Mouse (Mus musculus) ES-E14 (cell line): ENCODE data around the gene Spon1. TPM values are rescaled to one million over a fixed set of nuclear protein-coding genes. Genes with fewer than 3 reads are reported as not detected.

Experiments used
- DNase-seq: peaks from one replicate; pipeline ENCODE4 v3.0.0-alpha.2; 2013; ENCODE audit warnings: low read depth, low spot score
- H3K27ac ChIP-seq: 2 replicates; pipeline ENCODE4 v1.5.1; 2012; ENCODE audit warnings: low read depth, mild to moderate bottlenecking, low read length, moderate library complexity, mixed read lengths; ENCODE audit not compliant: poor library complexity, insufficient read depth, severe bottlenecking
- H3K36me3 ChIP-seq: 2 replicates; pipeline ENCODE4 v1.6.1; 2012; ENCODE audit warnings: mild to moderate bottlenecking, low read length, moderate library complexity, mixed read lengths; ENCODE audit not compliant: control insufficient read depth, poor library complexity, insufficient read depth, severe bottlenecking
- H3K4me1 ChIP-seq, 2 experiments: fragments of 150-350 bp in 1 of 2; sonication (generic) in 1 of 2; 2 replicates each; pipeline ENCODE4 v1.6.1; 2012; ENCODE audit warnings: low read length in 2 of 2, mild to moderate bottlenecking in 1 of 2, mixed read lengths in 1 of 2; ENCODE audit not compliant: control insufficient read depth in 2 of 2, insufficient read depth in 2 of 2, poor library complexity in 1 of 2
- H3K4me3 ChIP-seq, 2 experiments: fragments of 150-350 bp in 1 of 2; sonication (generic) in 1 of 2; 2 replicates each; pipeline ENCODE4 v1.5.1; 2012; ENCODE audit warnings: low read length in 2 of 2, low read depth in 1 of 2, mild to moderate bottlenecking in 1 of 2, mixed read lengths in 1 of 2; ENCODE audit not compliant: insufficient read depth in 1 of 2, poor library complexity in 1 of 2, severe bottlenecking in 1 of 2
- H3K9ac ChIP-seq: 2 replicates; pipeline ENCODE4 v1.6.1; 2012; ENCODE audit warnings: low read depth, mild to moderate bottlenecking, low read length, mixed read lengths; ENCODE audit not compliant: poor library complexity, insufficient read depth, severe bottlenecking
- H3K9me3 ChIP-seq: fragments of 150-350 bp; sonication (generic); 2 replicates; pipeline ENCODE4 v1.6.1; 2012; ENCODE audit warnings: low read depth, mild to moderate bottlenecking, low read length; ENCODE audit not compliant: control insufficient read depth, insufficient read depth
- CHD2 ChIP-seq: IDR thresholded peaks from 2 replicates; pipeline ENCODE4 v1.6.1; 2014; ENCODE audit warnings: mild to moderate bottlenecking, low read depth, low read length, inconsistent platforms
- HCFC1 ChIP-seq: IDR thresholded peaks from 2 replicates; pipeline ENCODE4 v1.6.1; 2012; ENCODE audit warnings: low read length, inconsistent platforms, borderline replicate concordance; ENCODE audit not compliant: insufficient read depth
- MAFK ChIP-seq: IDR thresholded peaks from 2 replicates; pipeline ENCODE4 v1.6.1; 2014; ENCODE audit warnings: mild to moderate bottlenecking, low read depth, low read length, inconsistent platforms; ENCODE audit not compliant: insufficient read depth
- ZC3H11A ChIP-seq: IDR thresholded peaks from 2 replicates; pipeline ENCODE4 v1.6.1; 2012; ENCODE audit warnings: low read depth, mild to moderate bottlenecking, inconsistent platforms, low read length, borderline replicate concordance
- ZNF384 ChIP-seq: IDR thresholded peaks from 2 replicates; pipeline ENCODE4 v1.6.1; 2012; ENCODE audit warnings: low read depth, low read length, inconsistent platforms
- in situ Hi-C, 2 experiments: fragments of 600-800 bp; cut with MboI; formaldehyde crosslinking; loops; one replicate each; pipeline ENCODE4 v1.15.1; 2025; ENCODE audit warnings: low sequenced_read_pairs in 2 of 2, inconsistent platforms in 1 of 2; ENCODE audit not compliant: unreplicated experiment in 2 of 2
- total RNA-seq: library from RNA; depleted of rRNA; stranded (reverse); fragments of 300-350 nt; gene quantifications from 2 replicates; pipeline ENCODE4 v1.2.3, GENCODE M21; 2012

Gene Spon1
- total RNA-seq, 1 experiment: 0.13 TPM

GRCm38 (mm10) chr7:113742644-113743043 lies 23.2 kb upstream of the Spon1 start:
- no peaks in the 10 kb centered on the region for H3K36me3 ChIP-seq
- H3K4me1 ChIP-seq: no peaks in the 10 kb centered on the region
- H3K27ac ChIP-seq: no peak overlapping the region
- no peak for DNase-seq
- H3K9me3 ChIP-seq: no peaks in the 10 kb centered on the region
- in situ Hi-C loops: no loop called here
- H3K4me3 ChIP-seq: no peak overlapping the region
- no peak overlapping the region for H3K9ac ChIP-seq
- TF ChIP-seq MAFK: no peak
- no peak for TF ChIP-seq CHD2
- no peak for TF ChIP-seq ZNF384

GRCm38 (mm10) chr7:113743982-113744381 lies 21.8 kb upstream of the Spon1 start:
- TF ChIP-seq ZC3H11A: no peak
- DNase-seq: no peak
- Histone ChIP-seq H3K4me3 (no peak overlapping the region), H3K27ac (no peak overlapping the region), H3K4me1 (no peaks in the 10 kb centered on the region), H3K9me3 (no peaks in the 10 kb centered on the region), H3K36me3 (no peaks in the 10 kb centered on the region), H3K9ac (no peak overlapping the region)
- in situ Hi-C loops: no loop called here

DNA sequence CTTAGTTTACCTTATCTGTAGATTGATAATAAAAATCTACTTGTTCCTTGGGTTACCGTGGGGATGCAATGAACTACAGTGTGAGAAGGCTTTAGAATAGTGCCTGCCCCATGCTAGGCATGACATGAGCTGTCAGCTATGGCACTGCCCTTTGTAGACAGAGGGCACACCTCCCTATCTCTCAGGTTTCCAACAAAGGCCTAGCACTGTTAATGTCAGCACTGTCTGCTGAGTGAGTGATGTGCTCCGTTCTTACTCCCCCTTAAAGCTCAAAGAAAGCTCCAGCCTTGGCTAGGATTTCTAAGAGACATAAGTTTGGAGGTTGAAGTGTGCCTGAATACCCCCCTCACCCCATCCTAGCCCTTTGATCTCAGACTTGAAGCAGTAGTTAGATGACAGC lies 9.2 kb upstream of the Spon1 start:
- H3K9ac ChIP-seq: no peak overlapping the region
- no peaks in the 10 kb centered on the region for H3K9me3 ChIP-seq
- no peaks in the 10 kb centered on the region for H3K36me3 ChIP-seq
- no peak for DNase-seq
- no peak for TF ChIP-seq MAFK
- TF ChIP-seq CHD2: no peak
- TF ChIP-seq ZC3H11A: no peak
- no peak for TF ChIP-seq HCFC1
- no peak for TF ChIP-seq ZNF384
- no peaks in the 10 kb centered on the region for H3K4me1 ChIP-seq
- H3K27ac ChIP-seq: no peak overlapping the region
- H3K4me3 ChIP-seq: no peak overlapping the region
- in situ Hi-C loops: no loop called here

- Histone ChIP-seq H3K4me3 (no peak overlapping the region), H3K36me3 (no peaks in the 10 kb centered on the region), H3K9ac (no peak overlapping the region), H3K27ac (no peak overlapping the region), H3K9me3 (no peaks in the 10 kb centered on the region), H3K4me1 (no peaks in the 10 kb centered on the region)
- TF ChIP-seq MAFK (no peak), HCFC1 (0 out of 2 replicates have a peak, but pooled peaks have one; percentile 16), CHD2 (no peak), ZNF384 (no peak), ZC3H11A (peak; percentile 94)
- in situ Hi-C loops: no loop called here
- DNase-seq: peak; percentile 50
Observed at GRCm38 (mm10) chr7:113759212-113759611, 6.6 kb upstream of the Spon1 start.

DNA sequence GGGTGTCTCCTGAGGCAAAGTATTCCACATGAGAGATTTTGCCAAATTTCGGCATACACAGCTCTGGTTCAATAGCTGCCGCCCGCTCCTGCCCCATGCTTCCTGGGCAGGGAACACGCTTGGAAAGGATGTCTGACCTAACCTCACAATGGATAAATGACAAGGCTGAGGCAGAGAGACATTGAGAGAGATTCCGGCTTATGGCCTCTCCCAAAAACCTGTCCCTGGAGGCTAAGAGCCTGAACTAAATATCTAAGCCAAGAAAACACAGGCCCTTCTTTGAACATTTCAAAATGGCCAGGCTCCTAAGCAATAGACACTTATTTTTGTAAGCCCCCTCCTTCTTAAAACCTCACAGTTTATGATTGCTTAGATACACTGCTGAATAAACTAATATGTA lies 665 bp upstream of the Spon1 start:
- Histone ChIP-seq H3K4me3 (no peak overlapping the region), H3K9me3 (no peaks in the 10 kb centered on the region), H3K9ac (no peak overlapping the region), H3K27ac (no peak overlapping the region), H3K4me1 (peaks cover 0 to 2% of the 10 kb centered on the region in 2 experiments; a peak in 1 of 4 replicates), H3K36me3 (no peaks in the 10 kb centered on the region)
- in situ Hi-C loops: loop anchor here (5.0 to 10.0 kb wide), 2 partner anchors 252 to 260 kb away; no protein-coding TSS in a partner anchor
- DNase-seq: no peak
- TF ChIP-seq ZC3H11A: no peak
- no peak for TF ChIP-seq MAFK
- TF ChIP-seq CHD2: no peak
- TF ChIP-seq ZNF384: no peak
- no peak for TF ChIP-seq HCFC1
